Mouse (Mus musculus) 416B (cell line): ENCODE results near the gene Vps39.

Experiments
- DNase-seq: peaks from one replicate; pipeline ENCODE4 v3.0.0; 2011; ENCODE audit warnings: low read depth

Vps39 gene

DNA sequence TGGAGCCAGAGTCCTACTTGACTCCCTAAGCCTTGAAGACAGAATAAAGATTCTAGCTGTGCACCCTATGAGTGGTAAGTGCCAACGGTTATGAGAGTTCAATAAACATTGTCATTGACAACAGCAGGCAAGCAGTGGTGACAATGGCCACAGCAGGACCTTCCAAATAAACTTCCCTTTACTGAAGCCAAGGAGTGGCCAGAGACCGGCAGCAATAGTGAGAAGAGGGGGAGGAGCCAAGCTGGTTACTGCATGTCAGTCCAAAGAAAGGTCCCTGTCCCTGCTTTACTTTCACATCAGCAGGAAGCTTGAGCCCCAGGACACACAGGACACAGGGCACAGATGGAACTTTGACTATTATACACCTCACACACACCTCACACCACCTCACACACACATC, 56.8 kb downstream of the Vps39 start:
- peak; percentile 19 for DNase-seq

DNA sequence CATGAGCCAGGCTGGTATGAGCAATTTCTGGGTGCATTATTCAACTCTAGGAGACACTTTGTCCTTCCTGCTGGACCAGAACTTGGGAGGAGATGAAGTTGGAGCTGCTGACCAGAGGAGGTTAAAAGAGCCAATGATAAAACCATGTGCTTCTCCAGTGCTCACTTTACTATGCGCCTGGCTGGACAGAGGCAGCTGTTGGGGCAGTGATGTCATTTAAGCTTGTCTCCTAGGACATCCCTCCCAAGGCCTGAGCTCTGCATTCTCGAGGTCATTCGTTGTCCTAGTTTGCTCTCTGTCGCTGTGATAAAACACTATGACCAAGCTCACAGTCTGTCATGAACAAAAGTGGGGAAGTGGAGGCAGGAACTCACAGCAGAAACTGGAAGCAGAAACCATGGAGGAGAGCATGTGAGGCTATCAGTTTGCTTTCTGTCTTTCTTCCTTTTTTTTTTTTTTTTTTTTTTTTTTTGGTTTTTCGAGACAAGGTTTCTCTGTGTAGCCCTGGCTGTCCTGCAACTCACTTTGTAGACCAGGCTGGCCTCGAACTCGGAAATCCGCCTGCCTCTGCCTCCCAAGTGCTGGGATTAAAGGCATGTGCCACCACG, 61.4 kb downstream of the Vps39 start:
- no peak for DNase-seq

DNA sequence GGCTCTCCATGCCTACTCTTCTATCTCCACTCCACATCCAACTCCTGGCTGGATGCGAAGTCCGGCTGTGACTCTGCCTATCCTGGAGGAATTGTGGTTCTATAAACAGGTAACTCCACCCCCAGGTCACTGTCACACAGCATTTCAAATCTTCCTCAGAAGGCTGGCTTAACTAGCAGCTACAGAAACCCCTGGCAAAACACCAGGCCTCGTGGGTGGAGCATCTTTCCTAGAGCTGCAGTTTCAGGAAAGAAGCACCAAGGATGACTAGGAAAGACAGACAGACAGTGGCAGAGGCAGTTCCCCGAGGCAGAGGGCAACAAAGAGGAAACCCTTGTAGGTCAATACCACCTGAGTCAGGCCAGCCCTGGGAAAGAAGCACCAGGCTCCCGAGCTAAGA, 63.9 kb downstream of the Vps39 start, which contains the start of gene Pla2g4d:
Gene Pla2g4d (minus strand): TSS at position 203 of the 400 bp plus-strand sequence.
- no peak for DNase-seq

DNA sequence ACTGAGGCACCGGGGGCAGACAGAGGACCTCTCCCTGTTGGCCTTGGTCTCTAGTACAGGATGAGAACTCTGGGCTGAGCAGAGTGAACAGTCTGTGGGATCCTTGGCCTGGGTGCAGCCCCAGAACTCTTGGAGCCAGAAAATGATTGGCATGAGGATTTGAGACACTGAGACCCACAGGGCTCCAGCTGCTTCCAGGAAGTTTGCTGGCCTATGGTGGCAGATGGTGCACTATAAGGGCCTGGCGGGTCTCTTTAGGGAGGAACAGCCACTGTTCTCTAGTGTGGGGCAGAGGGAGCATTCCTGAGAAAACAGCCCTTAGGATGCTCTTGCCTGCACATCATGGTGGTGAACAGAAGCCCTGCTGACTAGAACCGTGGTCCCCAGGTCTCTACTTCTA, 64.5 kb downstream of the Vps39 start:
- DNase-seq: no peak

DNA sequence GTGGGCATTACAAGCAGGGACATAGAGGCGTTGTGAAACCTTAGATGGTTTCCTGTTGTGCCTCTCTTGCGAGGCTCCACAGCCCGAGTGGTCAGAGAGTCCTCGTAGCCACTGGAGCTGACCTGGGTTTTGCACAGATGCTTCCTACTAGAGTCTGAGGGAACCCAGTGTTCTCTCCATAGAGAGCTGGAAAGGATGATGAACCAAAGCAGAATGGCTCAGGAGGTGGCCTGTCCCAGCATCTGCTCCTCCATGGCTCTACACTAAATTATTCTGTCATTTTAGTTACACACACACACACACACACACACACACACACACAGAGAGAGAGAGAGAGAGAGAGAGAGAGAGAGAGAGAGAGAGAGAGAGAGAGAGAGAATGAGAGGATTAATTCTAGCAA, 67.3 kb downstream of the Vps39 start:
- no peak for DNase-seq

DNA sequence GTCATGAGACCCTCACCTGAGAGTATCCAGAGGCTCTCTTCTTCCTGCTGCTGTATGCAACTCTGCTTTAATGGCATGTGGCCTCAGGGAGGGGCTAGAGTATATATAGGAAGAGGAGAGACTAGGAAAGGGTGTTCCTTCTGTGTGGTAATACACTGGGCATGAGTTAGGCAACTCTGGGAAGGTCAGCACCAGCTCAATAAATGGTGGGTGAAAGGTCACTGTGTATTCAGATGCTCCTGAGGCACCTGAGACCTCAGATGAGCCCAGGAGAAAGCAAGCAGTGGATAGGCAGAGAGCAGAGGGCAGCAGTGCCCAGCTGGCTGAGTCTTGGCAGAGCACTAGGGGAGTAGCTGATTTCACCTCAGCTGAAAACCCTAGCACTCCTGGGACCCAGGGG, 68.2 kb downstream of the Vps39 start:
- DNase-seq: no peak

DNA sequence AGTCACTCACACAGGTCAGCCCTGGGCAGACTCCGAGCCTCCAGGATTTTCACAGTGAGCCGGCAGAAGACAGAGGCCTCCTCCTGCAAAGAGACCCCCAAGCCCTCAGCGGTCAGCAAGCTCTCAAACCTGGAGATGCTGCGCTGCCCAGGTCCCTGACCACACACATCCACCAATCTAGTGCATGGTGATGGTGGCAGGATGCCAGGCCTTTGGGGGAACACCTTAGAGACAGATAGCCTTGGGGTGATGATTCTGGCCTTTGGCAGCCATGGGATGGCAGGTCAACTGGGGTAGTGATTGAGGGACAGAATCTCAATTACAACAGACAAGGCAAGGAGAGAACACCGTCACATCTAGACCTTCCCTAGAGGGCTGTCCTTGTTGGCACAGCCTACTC, 68.8 kb downstream of the Vps39 start:
- DNase-seq: no peak

DNA sequence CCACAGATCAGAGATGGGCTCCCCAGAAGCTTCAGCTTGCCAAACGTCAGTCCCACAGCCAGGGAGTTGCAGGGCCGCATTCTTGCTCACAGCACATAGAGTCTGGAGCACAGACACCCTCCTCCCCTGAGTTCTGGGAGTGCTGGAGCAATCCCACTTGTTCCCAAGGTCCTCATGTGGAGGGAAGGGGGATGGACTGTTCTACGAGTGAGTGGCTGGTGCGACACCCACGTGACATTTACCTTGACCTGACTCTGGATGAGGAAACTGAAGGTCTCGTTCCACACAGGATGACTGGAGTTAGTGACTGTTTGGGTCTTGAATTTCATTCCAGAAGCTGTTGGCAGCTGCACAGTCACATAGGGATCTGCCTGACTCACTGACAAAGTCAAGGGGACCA, 69.4 kb downstream of the Vps39 start:
- no peak for DNase-seq

DNA sequence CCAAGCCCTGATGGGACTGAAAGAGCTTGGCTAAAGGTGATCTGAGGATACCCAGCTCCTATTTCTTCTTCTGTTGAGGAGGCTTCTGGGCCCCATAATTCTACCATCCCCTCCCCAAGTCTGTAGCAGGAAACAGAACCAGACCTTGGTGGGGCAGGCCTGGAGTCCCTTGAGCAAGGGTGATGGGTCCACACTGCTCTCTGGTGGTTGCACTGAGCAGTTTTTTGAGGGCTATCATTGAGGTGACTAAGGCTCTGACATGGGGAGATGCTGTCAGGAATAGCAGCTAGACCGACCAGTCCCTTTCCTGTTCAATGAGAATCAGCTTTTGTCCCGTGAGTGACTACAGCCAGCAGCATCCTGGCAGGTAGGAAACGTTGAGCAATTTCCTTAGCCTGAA, 71.7 kb downstream of the Vps39 start:
- peak; percentile 28 for DNase-seq

DNA sequence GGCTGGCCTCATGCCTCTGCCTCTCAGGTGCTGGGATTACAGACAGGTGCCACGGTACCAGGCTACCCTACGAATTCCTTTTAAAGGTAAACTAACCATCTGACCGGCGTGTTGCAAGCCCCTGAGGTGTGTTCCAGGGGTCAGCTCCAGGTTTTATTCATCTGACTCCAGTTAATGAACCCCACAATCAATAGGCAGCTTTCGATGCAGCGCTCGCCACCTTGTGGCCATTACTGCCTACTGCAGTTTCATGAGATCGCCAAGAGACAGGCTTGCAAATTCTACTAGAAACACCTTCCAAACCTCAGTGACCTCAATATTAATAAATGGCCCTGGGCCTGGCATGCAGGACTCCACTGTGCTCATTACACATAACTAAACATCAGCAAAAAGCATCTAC, 73.0 kb downstream of the Vps39 start:
- peak; percentile 55 for DNase-seq

DNA sequence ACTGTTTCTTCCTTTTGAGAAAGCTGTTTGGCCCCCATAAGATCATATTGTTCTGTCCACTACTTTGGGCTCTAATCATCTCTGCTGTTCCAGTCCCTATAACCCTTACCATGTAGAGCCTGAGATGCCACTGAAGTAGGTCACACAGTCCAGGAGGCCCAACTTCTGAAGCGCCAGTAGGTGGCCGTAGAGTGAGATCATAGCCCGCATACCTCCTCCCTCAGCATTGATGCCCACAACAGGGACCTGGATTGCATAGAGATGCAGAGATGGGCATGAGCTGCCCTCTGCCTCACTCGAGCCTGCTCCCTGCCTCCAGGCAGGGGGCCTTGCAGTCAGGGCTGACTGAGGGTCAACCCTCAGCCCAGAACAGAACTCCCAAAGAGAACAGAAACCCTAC, 76.0 kb downstream of the Vps39 start:
- no peak for DNase-seq

DNA sequence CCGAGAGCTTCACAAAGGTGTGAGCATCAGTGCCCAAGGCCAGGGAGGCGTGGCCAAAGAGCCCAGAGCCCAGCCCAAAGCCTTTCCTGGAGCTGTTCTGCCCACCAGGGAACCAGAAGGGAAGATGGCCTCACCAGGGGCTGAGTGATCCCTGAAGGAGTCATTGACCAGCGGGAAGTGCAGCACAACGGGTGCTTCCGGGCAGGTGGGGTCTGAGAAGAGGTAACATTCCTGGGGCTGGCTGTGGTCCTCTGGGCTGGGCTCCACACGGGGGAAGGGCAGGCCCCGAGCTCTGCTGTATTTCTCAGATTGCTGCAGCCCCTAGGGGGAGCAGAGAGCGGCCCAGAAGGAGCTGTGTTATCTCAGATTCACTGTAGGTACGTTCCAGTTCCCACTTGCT, 84.3 kb downstream of the Vps39 start:
- DNase-seq: peak; percentile 24
